Mouse (Mus musculus) heart, embryonic 13.5 days (tissue): ENCODE results near the gene Cdh16. TPM values are rescaled to one million over a fixed set of nuclear protein-coding genes. Genes with fewer than 3 reads are reported as not detected.
"Not testable (repeated sequence)": the region's sequence is repeated elsewhere in the genome, so short reads cannot be mapped to it uniquely, and the experiment has no call there.

Experiments used
- ATAC-seq: fragments of 200-750 bp; cut with Nextera tagmentation; 2 replicates; pipeline ENCODE4 v1.8.0; 2017; ENCODE audit warnings: moderate TSS enrichment; ENCODE audit not compliant: insufficient number of reproducible peaks, low FRiP score, low TSS enrichment; ENCODE audit errors: extremely low read depth
- H3K27ac ChIP-seq: fragments of 300-500 bp; sonication (generic); replicated peaks from 2 replicates; pipeline ENCODE4 v1.5.1; 2015; ENCODE audit warnings: moderate library complexity, mild to moderate bottlenecking, inconsistent platforms
- H3K27me3 ChIP-seq: fragments of 300-500 bp; sonication (generic); replicated peaks from 2 replicates; pipeline ENCODE4 v1.6.1; 2015; ENCODE audit warnings: mild to moderate bottlenecking, inconsistent platforms
- H3K36me3 ChIP-seq: fragments of 300-500 bp; sonication (generic); 2 replicates; pipeline ENCODE4 v1.6.1; 2015; ENCODE audit warnings: mild to moderate bottlenecking, inconsistent platforms
- H3K4me1 ChIP-seq: fragments of 300-500 bp; sonication (generic); 2 replicates; pipeline ENCODE4 v1.6.1; 2015; ENCODE audit warnings: inconsistent platforms
- H3K4me2 ChIP-seq: fragments of 300-500 bp; sonication (generic); 2 replicates; pipeline ENCODE4 v1.6.1; 2015; ENCODE audit warnings: inconsistent platforms, mild to moderate bottlenecking, moderate library complexity
- H3K4me3 ChIP-seq: fragments of 300-500 bp; sonication (generic); 2 replicates; pipeline ENCODE4 v1.5.1; 2015; ENCODE audit warnings: moderate library complexity, mild to moderate bottlenecking, inconsistent platforms
- H3K9ac ChIP-seq: fragments of 300-500 bp; sonication (generic); 2 replicates; pipeline ENCODE4 v1.6.1; 2015; ENCODE audit warnings: inconsistent platforms, mild to moderate bottlenecking, moderate library complexity
- H3K9me3 ChIP-seq: fragments of 300-500 bp; sonication (generic); 2 replicates; pipeline ENCODE4 v1.6.1; 2016; ENCODE audit warnings: inconsistent platforms
- WGBS: fragments of 180-500 bp; shearing (Covaris S2); methylation state at CpG from one replicate; pipeline ENCODE4 v1.1.7; 2015; ENCODE audit warnings: mixed read lengths; 5-methylcytosine and 5-hydroxymethylcytosine counted together
- polyA plus RNA-seq: library from polyadenylated mRNA; unstranded; fragments of >200 nt; fragmentation: Nextera tagmentation; extraction: Ambion mirVana; gene quantifications from 2 replicates; pipeline ENCODE4 v1.2.1, GENCODE M21; 2015

Cdh16 gene
- polyA plus RNA-seq, 1 experiment from 2014 or later: 18.4 TPM

DNA sequence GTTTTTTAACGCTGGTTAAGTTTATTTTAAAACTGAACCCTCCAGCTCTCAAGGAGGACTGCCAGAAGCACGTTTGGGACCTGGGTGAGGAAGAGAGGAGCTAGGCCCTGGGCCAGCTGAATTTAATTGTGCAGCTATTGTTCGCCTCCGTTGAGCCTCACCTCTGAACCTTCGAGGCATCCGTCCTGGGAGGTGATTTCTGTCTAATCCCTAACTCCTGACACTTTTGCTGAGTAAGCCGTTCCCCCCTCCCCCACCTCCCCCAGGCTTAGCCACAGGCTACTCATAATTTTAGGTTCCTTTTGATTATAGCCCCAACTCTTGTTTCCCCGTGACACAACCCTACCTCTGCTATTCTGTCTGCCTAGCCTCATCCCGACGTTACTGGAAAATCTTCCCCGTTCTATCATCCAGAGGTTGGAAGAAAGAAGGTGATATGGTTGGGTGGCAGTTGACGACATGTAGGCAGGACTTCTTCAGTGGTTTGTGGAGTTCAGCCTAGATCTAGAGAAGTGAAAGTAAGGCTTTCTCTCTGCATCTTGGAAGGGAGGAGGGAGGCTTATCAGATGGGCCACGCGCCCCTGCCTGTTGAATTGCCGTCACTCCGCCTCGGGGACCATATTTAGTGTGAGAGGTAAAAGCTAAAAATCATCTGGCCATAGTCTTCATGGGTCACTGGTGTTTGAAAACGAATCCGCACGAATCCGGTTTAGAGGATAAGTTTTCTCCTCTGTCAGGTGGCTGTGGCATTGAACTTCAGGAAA lies 28.2 kb downstream of the Cdh16 start:
- 77% methylated on average over 21 of the region's 21 CpGs for WGBS
- no peaks in the 10 kb centered on the region for H3K9me3 ChIP-seq
- no peak overlapping the region for H3K4me2 ChIP-seq
- peaks cover 40% of the 10 kb centered on the region for H3K36me3 ChIP-seq
- no peak overlapping the region for H3K27ac ChIP-seq
- no peak overlapping the region for H3K4me3 ChIP-seq
- H3K9ac ChIP-seq: no peak overlapping the region
- peaks cover 15% of the 10 kb centered on the region for H3K4me1 ChIP-seq
- no peak for ATAC-seq
- no peaks in the 10 kb centered on the region for H3K27me3 ChIP-seq

DNA sequence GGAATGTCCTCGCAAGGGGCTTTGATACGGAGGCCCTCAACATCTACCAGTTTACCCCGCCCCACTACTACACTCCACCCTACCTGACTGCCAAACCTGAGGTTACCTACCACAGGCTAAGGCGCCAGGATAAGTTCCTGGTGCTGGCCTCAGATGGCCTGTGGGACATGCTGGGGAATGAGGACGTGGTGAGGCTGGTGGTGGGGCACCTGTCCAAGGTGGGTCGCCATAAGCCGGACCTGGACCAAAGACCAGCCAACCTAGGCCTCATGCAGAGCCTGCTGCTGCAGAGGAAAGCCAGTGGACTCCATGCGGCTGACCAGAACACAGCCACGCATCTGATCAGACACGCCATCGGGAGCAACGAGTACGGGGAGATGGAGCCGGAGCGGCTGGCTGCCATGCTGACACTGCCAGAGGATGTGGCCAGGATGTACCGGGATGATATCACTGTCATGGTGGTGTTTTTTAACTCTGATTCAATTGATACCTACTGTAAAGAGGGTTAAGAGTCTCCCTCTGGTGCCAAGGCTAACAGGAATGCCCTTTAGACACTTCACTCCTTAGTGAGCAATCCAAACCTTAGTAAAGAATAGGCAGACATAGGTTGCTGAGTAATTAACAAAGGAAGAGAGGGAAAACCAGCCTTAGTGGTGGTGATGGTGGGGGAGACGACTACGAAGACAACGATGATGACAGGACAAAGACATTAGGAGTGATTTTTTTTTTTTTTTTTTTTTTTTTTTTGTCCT lies 29.4 kb downstream of the Cdh16 start:
- Histone ChIP-seq H3K27me3 (no peaks in the 10 kb centered on the region), H3K36me3 (peaks cover 40% of the 10 kb centered on the region), H3K4me2 (no peak overlapping the region), H3K4me1 (peaks cover 21% of the 10 kb centered on the region), H3K9me3 (no peaks in the 10 kb centered on the region), H3K9ac (no peak overlapping the region), H3K27ac (no peak overlapping the region), H3K4me3 (no peak overlapping the region)
- ATAC-seq: no peak
- WGBS: 92% methylated on average over 19 of the region's 19 CpGs

DNA sequence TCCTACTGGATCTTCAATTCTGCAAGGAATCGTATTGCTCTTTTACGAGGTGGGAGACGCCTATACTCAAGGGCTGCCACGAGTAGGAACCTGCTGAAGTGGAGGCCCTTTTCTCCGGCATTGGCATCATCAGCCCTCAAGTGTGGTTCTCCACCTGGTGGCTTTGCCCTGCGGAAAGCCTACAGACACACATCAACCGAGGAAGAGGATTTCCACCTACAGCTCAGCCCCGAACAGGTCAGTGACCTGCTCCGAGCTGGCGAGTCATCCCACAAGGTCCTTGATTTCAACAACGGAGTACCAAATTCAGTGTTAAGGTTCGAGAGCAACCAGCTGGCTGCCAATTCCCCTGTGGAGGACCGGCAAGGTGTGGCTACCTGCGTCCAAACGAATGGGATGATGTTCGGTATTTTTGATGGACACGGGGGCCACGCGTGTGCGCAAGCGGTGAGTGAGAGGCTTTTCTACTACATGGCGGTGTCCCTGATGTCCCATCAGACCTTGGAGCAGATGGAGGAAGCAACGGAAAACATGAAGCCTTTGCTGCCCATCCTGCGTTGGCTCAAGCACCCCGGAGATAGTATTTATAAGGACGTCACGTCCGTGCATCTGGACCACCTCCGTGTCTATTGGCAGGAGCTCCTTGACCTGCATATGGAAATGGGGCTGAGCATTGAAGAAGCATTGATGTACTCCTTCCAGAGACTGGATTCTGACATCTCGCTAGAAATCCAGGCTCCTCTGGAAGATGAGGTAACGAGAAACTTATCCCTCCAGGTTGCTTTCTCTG lies 30.5 kb downstream of the Cdh16 start:
- Histone ChIP-seq H3K9me3 (no peaks in the 10 kb centered on the region), H3K4me1 (peaks cover 21% of the 10 kb centered on the region), H3K9ac (no peak overlapping the region), H3K36me3 (peaks cover 38% of the 10 kb centered on the region), H3K27ac (no peak overlapping the region), H3K4me2 (no peak overlapping the region), H3K27me3 (no peaks in the 10 kb centered on the region), H3K4me3 (no peak overlapping the region)
- WGBS: 91% methylated on average over 31 of the region's 31 CpGs
- no peak for ATAC-seq

DNA sequence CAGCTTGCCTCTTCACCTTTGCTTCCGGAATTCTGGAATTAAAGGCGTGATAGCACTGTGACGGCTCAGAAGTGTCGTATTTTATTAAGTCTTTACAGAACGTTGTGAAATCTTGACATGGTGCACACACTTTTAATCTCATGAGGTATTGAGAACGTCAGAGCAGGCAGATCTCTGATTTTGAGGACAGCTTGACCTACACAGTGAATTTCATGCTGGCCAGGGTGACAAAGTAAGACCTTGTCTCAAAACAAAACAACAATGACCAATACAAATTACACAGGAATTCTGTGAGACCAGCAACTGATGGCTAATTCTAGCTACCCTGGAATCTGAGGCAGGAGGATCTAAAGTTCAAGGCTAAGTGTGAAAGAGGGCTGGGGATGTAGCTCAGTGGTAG lies 31.6 kb downstream of the Cdh16 start:
- Histone ChIP-seq H3K4me3 (0 out of 2 replicates have a peak overlapping the region, but pooled peaks have one; percentile 77), H3K4me2 (peak overlapping the region; percentile 93; the same call in 1 of the 2 replicates), H3K9me3 (no peaks in the 10 kb centered on the region), H3K27ac (no peak overlapping the region), H3K36me3 (peaks cover 38% of the 10 kb centered on the region), H3K9ac (peak overlapping the region; percentile 88; the same call in 1 of the 2 replicates), H3K27me3 (no peaks in the 10 kb centered on the region), H3K4me1 (peaks cover 19% of the 10 kb centered on the region)
- 74% methylated on average over 6 of the region's 6 CpGs for WGBS
- no peak for ATAC-seq

DNA sequence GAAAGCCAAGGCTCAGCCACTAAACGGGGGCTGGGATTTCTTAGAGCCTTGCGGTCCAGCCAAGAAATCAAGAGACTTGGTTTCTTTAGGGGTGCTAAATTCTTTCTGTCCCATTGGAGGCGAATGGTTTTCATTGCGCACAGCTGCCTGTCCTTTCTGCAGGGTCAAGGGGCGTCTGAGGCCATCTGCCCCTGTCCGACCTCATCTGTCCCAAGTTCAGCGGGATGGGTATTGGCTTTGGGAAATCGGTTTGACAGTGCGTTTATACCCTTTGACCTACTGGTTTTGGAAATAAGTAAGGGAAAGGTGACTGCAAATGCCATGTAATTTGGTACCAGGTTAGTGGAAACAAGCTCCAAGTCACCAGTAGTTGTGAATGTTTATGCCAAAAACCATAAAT lies 32.3 kb downstream of the Cdh16 start:
- peaks cover 18% of the 10 kb centered on the region for H3K4me1 ChIP-seq
- peak overlapping the region; percentile 88 for H3K9ac ChIP-seq
- peak overlapping the region; percentile 93 for H3K4me2 ChIP-seq
- H3K9me3 ChIP-seq: no peaks in the 10 kb centered on the region
- peak overlapping the region; percentile 77 for H3K4me3 ChIP-seq
- whole genome bisulfite sequencing: 7% methylated on average over 9 of the region's 9 CpGs
- H3K27ac ChIP-seq: peak overlapping the region; percentile 73
- no peak for ATAC-seq
- no peaks in the 10 kb centered on the region for H3K27me3 ChIP-seq
- H3K36me3 ChIP-seq: peaks cover 34% of the 10 kb centered on the region

DNA sequence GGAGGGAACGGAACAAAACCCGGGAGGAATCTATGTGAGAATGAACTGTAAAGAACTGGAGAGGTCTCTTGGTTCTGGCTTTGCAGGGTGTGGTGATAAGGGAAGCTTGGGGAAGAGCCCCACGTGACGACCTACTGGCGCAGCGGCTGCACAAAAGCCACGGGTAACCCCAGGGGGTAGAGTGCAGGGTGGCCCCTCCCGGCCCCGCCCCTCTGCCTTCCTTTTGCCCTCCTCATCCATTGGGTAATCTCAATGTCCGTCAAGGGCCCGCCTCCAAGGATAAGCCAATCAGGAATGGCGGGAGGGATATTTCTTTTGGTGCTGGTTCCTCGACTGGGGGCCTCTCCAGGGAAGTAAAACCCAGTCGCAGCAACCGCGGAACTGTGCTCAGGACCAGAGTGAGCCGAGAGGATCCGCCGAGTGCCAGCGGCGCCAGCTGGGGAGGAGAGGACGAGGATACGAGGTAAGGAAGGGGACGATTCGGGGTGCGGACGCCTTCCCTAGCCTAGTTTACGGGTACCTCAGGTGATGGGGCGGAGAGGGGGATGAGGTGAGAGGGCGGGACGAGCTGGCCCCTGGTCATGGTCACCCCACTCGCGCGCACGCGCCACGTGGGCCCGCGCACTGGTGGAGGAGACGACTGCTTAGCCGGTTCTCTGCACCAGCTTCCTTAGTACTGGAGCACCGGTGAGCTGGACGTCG lies 32.9 kb downstream of the Cdh16 start, which contains the start of gene Pdp2:
TSS of gene Pdp2 (plus strand) at position 319 of the 702 bp plus-strand sequence.
- Histone ChIP-seq H3K9me3 (no peaks in the 10 kb centered on the region), H3K27me3 (no peaks in the 10 kb centered on the region), H3K4me3 (peak within 1 kb of the TSS; percentile 77), H3K4me2 (peak within 1 kb of the TSS; percentile 93), H3K9ac (peak within 1 kb of the TSS; percentile 88), H3K4me1 (peaks cover 18% of the 10 kb centered on the region), H3K36me3 (peaks cover 29% of the 10 kb centered on the region), H3K27ac (peak within 1 kb of the TSS; percentile 73)
- under 1% methylated on average over 44 of the region's 44 CpGs for WGBS
- peak; percentile 95 for ATAC-seq

DNA sequence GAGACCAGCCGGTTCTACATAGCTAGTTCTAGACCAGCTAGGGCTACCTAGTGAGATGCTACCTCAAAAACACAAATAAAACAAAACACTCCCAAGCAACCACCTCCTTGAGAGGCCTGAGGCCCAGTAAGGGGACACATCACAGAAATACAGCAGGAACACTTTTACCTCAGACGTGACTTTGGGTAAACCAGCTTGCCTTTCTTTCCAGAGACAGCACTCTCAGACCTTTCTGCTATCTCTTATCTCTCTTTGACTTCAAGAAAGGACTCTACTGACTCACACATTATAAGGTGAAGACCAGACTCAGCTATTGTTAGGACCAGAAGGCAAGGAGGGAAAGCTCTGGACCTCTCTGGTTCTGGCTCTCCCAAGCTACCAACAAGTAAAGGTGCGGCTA lies 33.9 kb downstream of the Cdh16 start:
- Histone ChIP-seq H3K4me2 (no peak overlapping the region), H3K9ac (no peak overlapping the region), H3K4me1 (peaks cover 15% of the 10 kb centered on the region), H3K27ac (no peak overlapping the region), H3K4me3 (no peak overlapping the region), H3K27me3 (no peaks in the 10 kb centered on the region), H3K36me3 (peaks cover 20% of the 10 kb centered on the region), H3K9me3 (no peaks in the 10 kb centered on the region)
- 80% methylated on average over 3 of the region's 3 CpGs for WGBS
- no peak for ATAC-seq

DNA sequence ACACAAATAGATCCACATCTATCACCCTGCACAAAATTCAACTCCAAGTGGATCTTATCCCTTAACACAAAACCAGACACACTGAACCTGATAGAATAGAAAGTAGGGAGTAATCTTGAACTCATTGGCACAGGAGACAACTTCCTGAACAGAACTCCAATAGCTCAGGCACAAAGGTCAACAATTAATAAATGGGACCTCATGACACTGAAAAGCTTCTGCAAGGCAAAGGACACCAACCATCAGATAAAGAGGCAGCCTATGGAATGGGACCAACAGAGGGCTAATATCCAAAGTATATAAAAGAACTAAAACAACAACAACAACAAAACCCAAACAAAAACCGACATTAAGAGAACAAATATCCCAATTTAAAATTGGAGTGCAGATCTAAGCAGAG lies 39.7 kb downstream of the Cdh16 start:
- Histone ChIP-seq H3K4me1 (no peaks in the 10 kb centered on the region), H3K4me3 (no peak overlapping the region), H3K9ac (no peak overlapping the region), H3K36me3 (no peaks in the 10 kb centered on the region), H3K4me2 (no peak overlapping the region), H3K27ac (no peak overlapping the region), H3K27me3 (no peaks in the 10 kb centered on the region), H3K9me3 (0 out of 2 replicates have a peak, but pooled peaks cover 5% of the 10 kb centered on the region)
- ATAC-seq: no peak
- 50% methylated on average over 1 of the region's 1 CpGs for WGBS

DNA sequence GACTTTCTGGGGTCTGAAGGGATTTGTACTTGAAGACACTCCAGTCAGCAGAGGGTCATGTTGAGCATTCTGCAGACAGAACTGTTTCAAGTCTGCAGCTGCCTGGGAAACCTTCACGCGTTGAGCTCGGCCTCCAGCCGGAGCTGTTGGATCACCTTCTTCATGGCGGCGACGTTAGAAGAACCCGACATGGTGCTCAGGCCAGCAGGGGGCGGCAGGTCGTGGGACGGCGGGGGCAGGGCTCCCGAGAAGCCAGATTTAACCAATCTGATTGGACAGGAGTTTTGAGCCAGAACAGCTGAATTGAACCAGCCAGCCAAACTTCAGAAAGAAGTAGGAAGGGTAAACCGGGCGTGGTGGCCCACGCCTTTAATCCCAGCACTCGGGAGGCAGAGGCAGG lies 46.6 kb downstream of the Cdh16 start:
- H3K9ac ChIP-seq, H3K4me2 ChIP-seq, H3K9me3 ChIP-seq, H3K27ac ChIP-seq, H3K27me3 ChIP-seq, H3K36me3 ChIP-seq, H3K4me3 ChIP-seq, ATAC-seq, H3K4me1 ChIP-seq: not testable (repeated sequence)
- 61% methylated on average over 17 of the region's 17 CpGs for WGBS

DNA sequence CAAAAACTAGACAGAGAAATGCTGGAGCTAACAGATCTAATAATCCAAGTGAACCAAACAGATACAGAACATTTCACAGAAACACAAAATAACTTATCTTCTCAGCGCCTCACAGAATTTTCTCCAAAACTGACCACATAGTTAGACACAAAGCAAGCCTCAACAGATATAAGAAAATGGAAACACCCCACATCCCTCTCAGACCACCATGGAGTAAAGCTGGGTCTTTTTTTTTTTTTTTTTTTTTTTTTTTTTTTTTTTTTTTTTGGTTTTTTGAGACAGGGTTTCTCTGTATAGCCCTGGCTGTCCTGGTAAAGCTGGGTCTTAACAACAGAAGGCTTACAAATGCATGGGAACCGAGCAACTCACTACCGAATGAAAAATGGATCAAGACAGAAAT lies 47.4 kb downstream of the Cdh16 start:
- Histone ChIP-seq H3K4me2 (no peak overlapping the region), H3K4me1 (no peaks in the 10 kb centered on the region)
- WGBS: 89% methylated on average over 3 of the region's 3 CpGs

More for the DNA sequence above, 47.4 kb downstream of the Cdh16 start:
- H3K9ac ChIP-seq: no peak overlapping the region
- no peak for ATAC-seq
- no peaks in the 10 kb centered on the region for H3K27me3 ChIP-seq
- no peaks in the 10 kb centered on the region for H3K9me3 ChIP-seq
- H3K36me3 ChIP-seq: no peaks in the 10 kb centered on the region
- H3K4me3 ChIP-seq: no peak overlapping the region
- H3K27ac ChIP-seq: no peak overlapping the region
